Mouse (Mus musculus): ENCODE data around the gene Crhbp. TPM values are rescaled to one million over a fixed set of nuclear protein-coding genes. Genes with fewer than 3 reads are reported as not detected.

Gene Crhbp
- polyA plus RNA-seq, 1 experiment = 0.02 TPM

DNA sequence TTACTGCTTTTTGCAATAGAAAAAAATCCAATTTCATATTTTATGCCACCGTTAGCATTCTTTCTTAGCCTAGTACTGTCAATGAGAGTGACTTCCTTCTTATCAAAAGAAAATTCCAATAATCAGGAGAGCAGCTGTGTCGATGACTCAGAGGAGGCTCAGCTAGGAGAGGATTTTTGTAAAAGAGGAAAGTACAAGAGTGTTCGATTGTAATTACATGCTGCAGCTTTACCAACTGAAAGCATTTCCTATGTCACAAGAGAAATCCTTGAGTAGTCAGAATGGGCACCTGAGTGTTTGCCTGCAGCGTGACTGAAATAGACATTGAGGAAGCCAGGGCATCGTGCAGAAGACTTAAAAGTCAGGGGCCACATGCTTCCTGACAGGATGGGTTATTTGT lies 5.2 kb downstream of the Crhbp start:
- TF ChIP-seq MAX (IDR thresholded peaks at IDR 0.05) (no peak), CEBPB (IDR thresholded peaks at IDR 0.05; ENCODE audit: low read depth) (no peak), MYOG (IDR thresholded peaks at IDR 0.05; ENCODE audit: control insufficient read depth, extremely low read depth, insufficient read length) (no peak), USF1 (IDR thresholded peaks at IDR 0.05; ENCODE audit: low read depth) (no peak), FOSL1 (IDR thresholded peaks at IDR 0.05; ENCODE audit: insufficient read depth, low read length, poor library complexity, severe bottlenecking) (no peak), CTCF (IDR thresholded peaks at IDR 0.05; ENCODE audit: control insufficient read depth, insufficient read depth, insufficient read length) (no peak)
- H3K36me3 ChIP-seq (ENCODE audit: control insufficient read depth, insufficient read depth) = no peaks in the 10 kb centered on the region
- H3ac ChIP-seq (ENCODE audit: control insufficient read depth, insufficient read length, low read depth) = no peak overlapping the region
- H3K27me3 ChIP-seq (ENCODE audit: control insufficient read depth, insufficient read depth, insufficient read length) = no peaks in the 10 kb centered on the region
- no peaks in the 10 kb centered on the region for H3K79me2 ChIP-seq (ENCODE audit: control insufficient read depth, insufficient read depth)
- H3K4me3 ChIP-seq (ENCODE audit: insufficient read depth, poor library complexity, severe bottlenecking) = no peak overlapping the region
- H3K79me3 ChIP-seq (ENCODE audit: low read depth) = no peaks in the 10 kb centered on the region

DNA sequence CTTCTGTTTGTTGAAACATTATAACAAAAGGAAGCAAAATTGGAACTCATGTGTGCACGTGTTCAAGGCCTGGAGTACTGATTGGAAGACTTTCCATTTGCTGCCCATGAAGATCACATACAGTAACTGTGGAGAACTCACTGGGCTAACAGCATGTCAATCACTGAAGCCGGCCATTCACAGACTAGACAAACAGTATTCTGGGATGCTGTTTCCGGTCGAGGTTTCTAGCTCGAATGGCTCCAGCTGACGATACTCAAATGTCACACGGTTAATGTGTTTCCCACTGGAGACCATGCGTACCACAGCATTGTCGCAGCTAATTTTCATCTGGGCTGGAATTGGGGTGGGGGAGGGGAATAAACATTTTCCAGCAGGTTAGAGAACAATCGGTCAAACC lies 13.0 kb downstream of the Crhbp start:
- H3K27me3 ChIP-seq (ENCODE audit: control insufficient read depth, insufficient read depth, insufficient read length) = no peaks in the 10 kb centered on the region
- no peaks in the 10 kb centered on the region for H3K79me2 ChIP-seq (ENCODE audit: control insufficient read depth, insufficient read depth)
- no peak overlapping the region for H3ac ChIP-seq (ENCODE audit: control insufficient read depth, insufficient read length, low read depth)
- H3K79me3 ChIP-seq (ENCODE audit: low read depth) = no peaks in the 10 kb centered on the region
- H3K4me3 ChIP-seq (ENCODE audit: insufficient read depth, poor library complexity, severe bottlenecking) = no peak overlapping the region
- H3K36me3 ChIP-seq (ENCODE audit: control insufficient read depth, insufficient read depth) = no peaks in the 10 kb centered on the region
- no peak for TF ChIP-seq CTCF (IDR thresholded peaks at IDR 0.05; ENCODE audit: control insufficient read depth, insufficient read depth, insufficient read length)
- TF ChIP-seq MYOD1 (IDR thresholded peaks at IDR 0.05; ENCODE audit: control insufficient read depth, insufficient read length, low read depth) = no peak

DNA sequence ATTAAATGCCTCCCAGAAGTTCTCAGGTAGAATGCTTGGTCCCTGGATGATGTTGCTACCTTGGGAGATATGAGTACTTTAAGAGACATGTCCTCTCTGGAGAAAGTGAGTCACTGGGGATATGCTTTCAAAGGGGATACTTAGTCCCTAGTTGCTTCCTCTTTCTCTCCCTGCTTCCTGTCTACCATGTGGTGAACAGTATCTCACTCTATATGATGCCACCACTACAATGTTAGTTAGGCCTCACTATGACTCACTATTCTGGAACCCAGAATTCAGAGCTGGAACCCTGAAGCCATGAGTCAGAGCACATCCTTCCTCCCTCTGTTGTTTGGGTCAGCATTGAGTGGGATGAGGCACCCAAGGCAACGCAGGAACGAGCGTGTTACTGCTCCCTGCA lies 17.2 kb downstream of the Crhbp start:
- Histone ChIP-seq H3K79me3 (ENCODE audit: low read depth) (no peaks in the 10 kb centered on the region), H3ac (ENCODE audit: control insufficient read depth, insufficient read length, low read depth) (no peak overlapping the region), H3K79me2 (ENCODE audit: control insufficient read depth, insufficient read depth) (no peaks in the 10 kb centered on the region)

DNA sequence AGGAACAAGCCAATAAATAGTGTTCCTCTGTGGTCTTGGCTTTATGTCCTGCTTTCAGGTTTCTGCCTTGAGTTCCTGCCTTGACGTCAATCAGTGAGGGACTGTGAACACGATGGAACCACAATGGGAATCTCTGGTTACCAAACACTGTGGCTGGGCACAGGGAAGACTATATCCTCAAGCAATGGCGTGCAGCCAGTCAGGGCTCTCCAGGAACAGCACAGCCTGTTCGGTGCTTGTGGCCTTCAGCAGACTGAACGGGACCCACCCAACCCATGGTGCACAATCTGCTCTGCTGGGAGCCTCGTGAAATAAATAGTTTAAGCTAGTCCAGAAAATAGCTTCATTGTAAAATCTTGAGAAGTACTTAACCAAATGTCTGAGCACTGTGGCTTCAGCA lies 18.3 kb downstream of the Crhbp start:
- TF ChIP-seq MAX (IDR thresholded peaks at IDR 0.05) (no peak), USF1 (IDR thresholded peaks at IDR 0.05; ENCODE audit: low read depth) (no peak), CTCF (IDR thresholded peaks at IDR 0.05; ENCODE audit: control insufficient read depth, insufficient read depth, insufficient read length) (no peak), MYOD1 (IDR thresholded peaks at IDR 0.05; ENCODE audit: control insufficient read depth, insufficient read length, low read depth) (no peak), MYOG (IDR thresholded peaks at IDR 0.05; ENCODE audit: control insufficient read depth, extremely low read depth, insufficient read length) (no peak), CEBPB (IDR thresholded peaks at IDR 0.05; ENCODE audit: low read depth) (no peak), FOSL1 (IDR thresholded peaks at IDR 0.05; ENCODE audit: insufficient read depth, low read length, poor library complexity, severe bottlenecking) (no peak)
- no peak overlapping the region for H3K4me3 ChIP-seq (ENCODE audit: insufficient read depth, poor library complexity, severe bottlenecking)
- no peaks in the 10 kb centered on the region for H3K79me3 ChIP-seq (ENCODE audit: low read depth)
- H3K79me2 ChIP-seq (ENCODE audit: control insufficient read depth, insufficient read depth) = no peaks in the 10 kb centered on the region
- H3K36me3 ChIP-seq (ENCODE audit: control insufficient read depth, insufficient read depth) = no peaks in the 10 kb centered on the region
- no peaks in the 10 kb centered on the region for H3K27me3 ChIP-seq (ENCODE audit: control insufficient read depth, insufficient read depth, insufficient read length)
- no peak overlapping the region for H3ac ChIP-seq (ENCODE audit: control insufficient read depth, insufficient read length, low read depth)

More for the DNA sequence above, 17.2 kb downstream of the Crhbp start:
- TF ChIP-seq FOSL1 (IDR thresholded peaks at IDR 0.05; ENCODE audit: insufficient read depth, low read length, poor library complexity, severe bottlenecking) = peak; percentile 52
- peak; percentile 60 for TF ChIP-seq MAX (IDR thresholded peaks at IDR 0.05)
- no peak for TF ChIP-seq USF1 (IDR thresholded peaks at IDR 0.05; ENCODE audit: low read depth)
- no peak for TF ChIP-seq CTCF (IDR thresholded peaks at IDR 0.05; ENCODE audit: control insufficient read depth, insufficient read depth, insufficient read length)
- no peak for TF ChIP-seq CEBPB (IDR thresholded peaks at IDR 0.05; ENCODE audit: low read depth)
- Histone ChIP-seq H3K4me3 (ENCODE audit: insufficient read depth, poor library complexity, severe bottlenecking) (no peak overlapping the region), H3K27me3 (ENCODE audit: control insufficient read depth, insufficient read depth, insufficient read length) (no peaks in the 10 kb centered on the region), H3K36me3 (ENCODE audit: control insufficient read depth, insufficient read depth) (no peaks in the 10 kb centered on the region)

GRCm38 (mm10) chr13:95425484-95425883 lies 19.2 kb downstream of the Crhbp start:
- TF ChIP-seq MYOD1 (IDR thresholded peaks at IDR 0.05; ENCODE audit: control insufficient read depth, insufficient read length, low read depth) (no peak), USF1 (IDR thresholded peaks at IDR 0.05; ENCODE audit: low read depth) (no peak), CEBPB (IDR thresholded peaks at IDR 0.05; ENCODE audit: low read depth) (no peak), CTCF (IDR thresholded peaks at IDR 0.05; ENCODE audit: control insufficient read depth, insufficient read depth, insufficient read length) (no peak), FOSL1 (IDR thresholded peaks at IDR 0.05; ENCODE audit: insufficient read depth, low read length, poor library complexity, severe bottlenecking) (no peak), MYOG (IDR thresholded peaks at IDR 0.05; ENCODE audit: control insufficient read depth, extremely low read depth, insufficient read length) (no peak), MAX (IDR thresholded peaks at IDR 0.05) (no peak)

DNA sequence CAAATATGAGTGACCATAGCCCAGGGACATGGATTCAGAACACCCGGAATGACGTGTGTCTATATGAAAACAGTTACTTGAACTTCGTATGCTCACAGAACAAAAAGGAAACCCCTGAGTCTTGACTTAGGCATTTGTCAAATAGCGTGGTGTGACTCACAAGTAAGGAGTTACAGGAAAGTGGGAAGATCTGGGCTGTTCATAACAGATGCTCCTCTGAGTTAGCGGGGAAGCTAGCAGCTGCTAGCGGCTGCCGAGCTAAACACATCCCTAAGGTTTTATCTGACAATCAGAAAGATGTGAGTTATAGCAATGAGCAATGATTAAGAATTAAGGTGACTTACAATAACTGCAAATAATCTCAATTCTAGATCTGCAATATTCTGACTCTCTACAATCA lies 19.8 kb downstream of the Crhbp start:
- TF ChIP-seq USF1 (IDR thresholded peaks at IDR 0.05; ENCODE audit: low read depth) (no peak), CTCF (IDR thresholded peaks at IDR 0.05; ENCODE audit: control insufficient read depth, insufficient read depth, insufficient read length) (no peak), MYOD1 (IDR thresholded peaks at IDR 0.05; ENCODE audit: control insufficient read depth, insufficient read length, low read depth) (peak; percentile 61)
- no peaks in the 10 kb centered on the region for H3K79me3 ChIP-seq (ENCODE audit: low read depth)
- no peak overlapping the region for H3ac ChIP-seq (ENCODE audit: control insufficient read depth, insufficient read length, low read depth)
- H3K4me3 ChIP-seq (ENCODE audit: insufficient read depth, poor library complexity, severe bottlenecking) = no peak overlapping the region
- no peaks in the 10 kb centered on the region for H3K36me3 ChIP-seq (ENCODE audit: control insufficient read depth, insufficient read depth)
- no peaks in the 10 kb centered on the region for H3K27me3 ChIP-seq (ENCODE audit: control insufficient read depth, insufficient read depth, insufficient read length)
- H3K79me2 ChIP-seq (ENCODE audit: control insufficient read depth, insufficient read depth) = no peaks in the 10 kb centered on the region

More at GRCm38 (mm10) chr13:95425484-95425883, 19.2 kb downstream of the Crhbp start:
- no peaks in the 10 kb centered on the region for H3K79me3 ChIP-seq (ENCODE audit: low read depth)
- no peak overlapping the region for H3K4me3 ChIP-seq (ENCODE audit: insufficient read depth, poor library complexity, severe bottlenecking)
- H3K36me3 ChIP-seq (ENCODE audit: control insufficient read depth, insufficient read depth) = no peaks in the 10 kb centered on the region
- no peak overlapping the region for H3ac ChIP-seq (ENCODE audit: control insufficient read depth, insufficient read length, low read depth)
- H3K27me3 ChIP-seq (ENCODE audit: control insufficient read depth, insufficient read depth, insufficient read length) = no peaks in the 10 kb centered on the region
- no peaks in the 10 kb centered on the region for H3K79me2 ChIP-seq (ENCODE audit: control insufficient read depth, insufficient read depth)
